Mouse (Mus musculus) neural tube, embryonic 15.5 days (tissue): ENCODE measurements at regions not wholly inside any gene's neighbourhood (a gene's known extent, or its start where the extent isn't known, plus 50 kb on each side); places are given as distances from the start of the nearest gene placed in this dataset.

ENCODE experiments used
- ATAC-seq: fragments of 200-750 bp; cut with Nextera tagmentation; 2 replicates; pipeline ENCODE4 v1.8.0; 2017; ENCODE audit warnings: mild to moderate bottlenecking, moderate TSS enrichment, moderate library complexity; ENCODE audit not compliant: low FRiP score
- H3K27ac ChIP-seq: fragments of 300-500 bp; sonication (generic); replicated peaks from 2 replicates; pipeline ENCODE4 v1.5.1; 2015; ENCODE audit warnings: mild to moderate bottlenecking, inconsistent platforms
- H3K27me3 ChIP-seq: fragments of 300-500 bp; sonication (generic); replicated peaks from 2 replicates; pipeline ENCODE4 v1.6.1; 2015; ENCODE audit warnings: inconsistent platforms
- H3K36me3 ChIP-seq: fragments of 300-500 bp; sonication (generic); 2 replicates; pipeline ENCODE4 v1.6.1; 2015; ENCODE audit warnings: inconsistent platforms
- H3K4me1 ChIP-seq: fragments of 300-500 bp; sonication (generic); 2 replicates; pipeline ENCODE4 v1.6.1; 2015; ENCODE audit warnings: inconsistent platforms
- H3K4me2 ChIP-seq: fragments of 300-500 bp; sonication (generic); 2 replicates; pipeline ENCODE4 v1.6.1; 2015; ENCODE audit warnings: inconsistent platforms, mild to moderate bottlenecking, moderate library complexity
- H3K4me3 ChIP-seq: fragments of 300-500 bp; sonication (generic); replicated peaks from 2 replicates; pipeline ENCODE4 v1.5.1; 2015; ENCODE audit warnings: mild to moderate bottlenecking, inconsistent platforms
- H3K9ac ChIP-seq: fragments of 300-500 bp; sonication (generic); replicated peaks from 2 replicates; pipeline ENCODE4 v1.6.1; 2015; ENCODE audit warnings: mild to moderate bottlenecking, inconsistent platforms
- H3K9me3 ChIP-seq: fragments of 300-500 bp; sonication (generic); replicated peaks from 2 replicates; pipeline ENCODE4 v1.6.1; 2016; ENCODE audit warnings: inconsistent platforms
- WGBS: fragments of 180-500 bp; shearing (Covaris S2); methylation state at CpG from one replicate; pipeline ENCODE4 v1.1.7; 2015; ENCODE audit warnings: mixed read lengths; 5-methylcytosine and 5-hydroxymethylcytosine counted together

- H3K4me3 ChIP-seq: no peak overlapping the region
- H3K9ac ChIP-seq: no peak overlapping the region
- no peak overlapping the region for H3K4me2 ChIP-seq
- ATAC-seq: no peak
- no peaks in the 10 kb centered on the region for H3K4me1 ChIP-seq
- H3K27me3 ChIP-seq: no peaks in the 10 kb centered on the region
- 75% methylated on average over 11 of the region's 11 CpGs for WGBS
- H3K36me3 ChIP-seq: no peaks in the 10 kb centered on the region
- H3K27ac ChIP-seq: no peak overlapping the region
- no peaks in the 10 kb centered on the region for H3K9me3 ChIP-seq
Measured at GRCm38 (mm10) chr4:47534959-47535358, 60.5 kb downstream of the Sec61b start.

GRCm38 (mm10) chr4:47567694-47568093, 93.2 kb downstream of the Sec61b start:
- ATAC-seq: no peak
- no peak overlapping the region for H3K4me3 ChIP-seq
- no peak overlapping the region for H3K27ac ChIP-seq
- no peaks in the 10 kb centered on the region for H3K9me3 ChIP-seq
- 77% methylated on average over 3 of the region's 3 CpGs for WGBS
- H3K4me2 ChIP-seq: no peak overlapping the region
- no peaks in the 10 kb centered on the region for H3K27me3 ChIP-seq
- no peak overlapping the region for H3K9ac ChIP-seq
- no peaks in the 10 kb centered on the region for H3K4me1 ChIP-seq
- H3K36me3 ChIP-seq: no peaks in the 10 kb centered on the region

- no peak for ATAC-seq
- WGBS: 88% methylated on average over 5 of the region's 5 CpGs
- no peak overlapping the region for H3K9ac ChIP-seq
Measured at GRCm38 (mm10) chr4:47570846-47571245, 96.4 kb downstream of the Sec61b start.

GRCm38 (mm10) chr4:47576011-47576410, 101.6 kb downstream of the Sec61b start:
- no peak overlapping the region for H3K9ac ChIP-seq
- no peaks in the 10 kb centered on the region for H3K27me3 ChIP-seq
- H3K27ac ChIP-seq: no peak overlapping the region
- no peaks in the 10 kb centered on the region for H3K9me3 ChIP-seq
- no peak overlapping the region for H3K4me3 ChIP-seq
- 89% methylated on average over 4 of the region's 4 CpGs for WGBS
- no peaks in the 10 kb centered on the region for H3K4me1 ChIP-seq
- no peak overlapping the region for H3K4me2 ChIP-seq
- no peaks in the 10 kb centered on the region for H3K36me3 ChIP-seq
- no peak for ATAC-seq

More at GRCm38 (mm10) chr4:47570846-47571245, 96.4 kb downstream of the Sec61b start:
- no peaks in the 10 kb centered on the region for H3K36me3 ChIP-seq
- no peaks in the 10 kb centered on the region for H3K4me1 ChIP-seq
- no peak overlapping the region for H3K4me3 ChIP-seq
- H3K9me3 ChIP-seq: no peaks in the 10 kb centered on the region
- H3K27me3 ChIP-seq: no peaks in the 10 kb centered on the region
- H3K27ac ChIP-seq: no peak overlapping the region
- H3K4me2 ChIP-seq: no peak overlapping the region

- no peaks in the 10 kb centered on the region for H3K9me3 ChIP-seq
- H3K4me2 ChIP-seq: no peak overlapping the region
- H3K36me3 ChIP-seq: no peaks in the 10 kb centered on the region
- no peak for ATAC-seq
- 90% methylated on average over 3 of the region's 3 CpGs for WGBS
- no peaks in the 10 kb centered on the region for H3K27me3 ChIP-seq
- H3K27ac ChIP-seq: no peak overlapping the region
- no peak overlapping the region for H3K4me3 ChIP-seq
- H3K9ac ChIP-seq: no peak overlapping the region
- H3K4me1 ChIP-seq: no peaks in the 10 kb centered on the region
Measured at GRCm38 (mm10) chr4:47577490-47577889, 103.0 kb downstream of the Sec61b start.

- Histone ChIP-seq H3K9me3 (no peaks in the 10 kb centered on the region), H3K36me3 (no peaks in the 10 kb centered on the region), H3K9ac (no peak overlapping the region), H3K4me1 (no peaks in the 10 kb centered on the region), H3K4me3 (no peak overlapping the region), H3K27ac (no peak overlapping the region), H3K27me3 (no peaks in the 10 kb centered on the region), H3K4me2 (no peak overlapping the region)
- ATAC-seq: no peak
- WGBS: 88% methylated on average over 10 of the region's 10 CpGs
Measured at GRCm38 (mm10) chr4:47578637-47579036, 104.2 kb downstream of the Sec61b start.

GRCm38 (mm10) chr4:47580556-47580955, 106.1 kb downstream of the Sec61b start:
- H3K9ac ChIP-seq: no peak overlapping the region
- H3K27ac ChIP-seq: no peak overlapping the region
- H3K4me2 ChIP-seq: no peak overlapping the region
- 97% methylated on average over 5 of the region's 5 CpGs for WGBS
- no peaks in the 10 kb centered on the region for H3K9me3 ChIP-seq
- H3K4me3 ChIP-seq: no peak overlapping the region
- no peaks in the 10 kb centered on the region for H3K36me3 ChIP-seq
- no peak for ATAC-seq
- no peaks in the 10 kb centered on the region for H3K4me1 ChIP-seq
- no peaks in the 10 kb centered on the region for H3K27me3 ChIP-seq

GRCm38 (mm10) chr4:47587256-47587655, 112.8 kb downstream of the Sec61b start:
- H3K36me3 ChIP-seq: no peaks in the 10 kb centered on the region
- ATAC-seq: no peak
- H3K4me3 ChIP-seq: no peak overlapping the region
- no peak overlapping the region for H3K9ac ChIP-seq
- H3K4me1 ChIP-seq: no peaks in the 10 kb centered on the region
- no peaks in the 10 kb centered on the region for H3K9me3 ChIP-seq
- no peak overlapping the region for H3K27ac ChIP-seq
- no peaks in the 10 kb centered on the region for H3K27me3 ChIP-seq
- H3K4me2 ChIP-seq: no peak overlapping the region
- WGBS: 70% methylated on average over 5 of the region's 5 CpGs

GRCm38 (mm10) chr4:47592271-47592986, 118.0 kb downstream of the Sec61b start:
- no peak for ATAC-seq
- Histone ChIP-seq H3K4me3 (no peak overlapping the region), H3K4me1 (no peaks in the 10 kb centered on the region), H3K9ac (no peak overlapping the region), H3K27me3 (no peaks in the 10 kb centered on the region), H3K9me3 (no peaks in the 10 kb centered on the region), H3K27ac (no peak overlapping the region), H3K36me3 (no peaks in the 10 kb centered on the region), H3K4me2 (no peak overlapping the region)
- WGBS: 91% methylated on average over 11 of the region's 11 CpGs

GRCm38 (mm10) chr4:47593155-47593554, 118.7 kb downstream of the Sec61b start:
- 88% methylated on average over 7 of the region's 7 CpGs for WGBS
- ATAC-seq: no peak
- Histone ChIP-seq H3K9ac (no peak overlapping the region), H3K36me3 (no peaks in the 10 kb centered on the region), H3K4me1 (no peaks in the 10 kb centered on the region), H3K4me3 (no peak overlapping the region), H3K27ac (no peak overlapping the region), H3K27me3 (no peaks in the 10 kb centered on the region), H3K9me3 (no peaks in the 10 kb centered on the region), H3K4me2 (no peak overlapping the region)

- ATAC-seq: no peak
- no peak overlapping the region for H3K27ac ChIP-seq
- H3K27me3 ChIP-seq: no peaks in the 10 kb centered on the region
- H3K4me1 ChIP-seq: no peaks in the 10 kb centered on the region
- H3K4me2 ChIP-seq: no peak overlapping the region
- WGBS: 71% methylated on average over 6 of the region's 6 CpGs
- H3K4me3 ChIP-seq: no peak overlapping the region
- H3K36me3 ChIP-seq: no peaks in the 10 kb centered on the region
- H3K9me3 ChIP-seq: no peaks in the 10 kb centered on the region
- no peak overlapping the region for H3K9ac ChIP-seq
Measured at GRCm38 (mm10) chr4:47594171-47594570, 119.7 kb downstream of the Sec61b start.

GRCm38 (mm10) chr4:47595841-47596240, 121.4 kb downstream of the Sec61b start:
- WGBS: 87% methylated on average over 10 of the region's 10 CpGs
- ATAC-seq: no peak
- H3K36me3 ChIP-seq: no peaks in the 10 kb centered on the region

More at GRCm38 (mm10) chr4:47595841-47596240, 121.4 kb downstream of the Sec61b start:
- H3K4me2 ChIP-seq: no peak overlapping the region
- H3K9me3 ChIP-seq: no peaks in the 10 kb centered on the region
- H3K27ac ChIP-seq: no peak overlapping the region
- H3K27me3 ChIP-seq: no peaks in the 10 kb centered on the region
- no peak overlapping the region for H3K9ac ChIP-seq
- H3K4me3 ChIP-seq: no peak overlapping the region
- H3K4me1 ChIP-seq: no peaks in the 10 kb centered on the region
